Mouse (Mus musculus): ENCODE measurements at regions not wholly inside any gene's neighbourhood (a gene's known extent, or its start where the extent isn't known, plus 50 kb on each side); places are given as distances from the start of the nearest gene placed in this dataset.

DNA sequence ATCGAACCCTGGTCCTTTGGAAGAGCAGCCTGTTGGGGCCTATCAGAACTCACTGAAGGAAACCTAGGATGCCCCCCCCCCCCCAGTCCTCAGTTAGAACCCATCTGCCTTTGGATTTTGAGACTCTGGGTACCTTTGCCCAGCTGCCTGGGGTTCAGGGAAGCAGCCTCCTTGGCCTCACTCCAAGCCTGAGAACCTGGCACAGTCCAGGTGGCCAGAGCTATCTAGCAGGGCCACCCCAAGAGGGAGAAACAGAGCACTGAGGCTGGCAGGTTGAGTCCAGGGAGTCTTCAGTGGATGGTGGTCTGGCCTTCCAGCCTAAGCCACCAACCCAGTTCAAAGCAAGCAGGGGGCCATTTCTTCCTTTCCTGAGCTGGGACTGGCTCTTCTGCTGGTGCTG lies 100.2 kb downstream of the Cstad start:
- Histone ChIP-seq H3K27me3 (no peaks in the 10 kb centered on the region), H3K4me3 (replicated peaks) (no peak overlapping the region), H3K9ac (no peak overlapping the region), H3K4me2 (replicated peaks) (no peak overlapping the region), H3K27ac (replicated peaks) (no peak overlapping the region), H3K4me1 (peaks cover 51% of the 10 kb centered on the region), H3K9me3 (replicated peaks) (no peaks in the 10 kb centered on the region), H3K36me3 (no peaks in the 10 kb centered on the region)
- ATAC-seq (ENCODE audit: insufficient number of reproducible peaks, low FRiP score, low TSS enrichment, low read depth): no peak
- 79% methylated on average over 1 of the region's 1 CpGs for WGBS

DNA sequence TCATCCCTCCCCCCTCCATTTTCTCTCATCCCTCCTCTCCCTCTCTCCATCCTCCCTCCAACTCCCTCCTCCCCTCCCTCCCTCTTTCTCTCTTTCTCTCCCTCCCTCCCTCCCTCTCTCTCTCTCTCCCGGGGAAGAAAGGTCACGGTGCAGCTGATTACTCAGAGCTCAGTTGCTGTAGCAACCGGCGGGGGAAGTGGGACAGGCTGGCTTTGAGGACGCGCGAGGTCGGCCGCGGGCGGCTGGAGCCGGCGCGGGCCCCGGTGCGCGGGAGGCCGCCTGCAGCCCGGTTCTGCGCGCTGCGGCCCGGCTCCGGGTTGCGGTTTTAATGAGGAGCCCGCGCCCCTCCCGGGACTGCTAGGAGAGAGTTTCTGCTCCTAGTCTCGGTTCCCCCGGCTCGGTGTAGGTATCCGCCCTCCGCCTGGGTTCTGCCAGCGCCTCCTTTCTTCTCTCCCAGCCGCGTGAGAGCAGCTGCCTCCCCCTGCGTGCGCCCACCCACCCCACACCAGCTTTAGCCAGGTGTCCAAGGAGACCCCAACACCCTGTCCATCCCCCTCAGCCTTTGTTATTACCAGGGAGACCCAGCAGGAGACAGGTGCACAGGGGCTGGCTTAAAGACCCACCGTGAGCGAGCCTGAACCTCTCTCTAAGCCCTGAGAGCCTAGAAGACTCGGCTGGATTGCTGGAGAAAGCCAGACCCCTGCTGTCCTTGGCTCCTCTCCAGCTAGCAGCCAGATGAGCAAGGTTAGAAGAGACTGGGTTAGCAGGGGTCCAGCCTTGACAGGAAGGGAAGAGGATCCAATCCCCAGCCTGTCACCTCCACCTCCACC lies 98.6 kb downstream of the Cstad start:
- WGBS: under 1% methylated on average over 41 of the region's 41 CpGs
- Histone ChIP-seq H3K9ac (peak overlapping the region; percentile 39), H3K4me1 (peaks cover 48% of the 10 kb centered on the region)

DNA sequence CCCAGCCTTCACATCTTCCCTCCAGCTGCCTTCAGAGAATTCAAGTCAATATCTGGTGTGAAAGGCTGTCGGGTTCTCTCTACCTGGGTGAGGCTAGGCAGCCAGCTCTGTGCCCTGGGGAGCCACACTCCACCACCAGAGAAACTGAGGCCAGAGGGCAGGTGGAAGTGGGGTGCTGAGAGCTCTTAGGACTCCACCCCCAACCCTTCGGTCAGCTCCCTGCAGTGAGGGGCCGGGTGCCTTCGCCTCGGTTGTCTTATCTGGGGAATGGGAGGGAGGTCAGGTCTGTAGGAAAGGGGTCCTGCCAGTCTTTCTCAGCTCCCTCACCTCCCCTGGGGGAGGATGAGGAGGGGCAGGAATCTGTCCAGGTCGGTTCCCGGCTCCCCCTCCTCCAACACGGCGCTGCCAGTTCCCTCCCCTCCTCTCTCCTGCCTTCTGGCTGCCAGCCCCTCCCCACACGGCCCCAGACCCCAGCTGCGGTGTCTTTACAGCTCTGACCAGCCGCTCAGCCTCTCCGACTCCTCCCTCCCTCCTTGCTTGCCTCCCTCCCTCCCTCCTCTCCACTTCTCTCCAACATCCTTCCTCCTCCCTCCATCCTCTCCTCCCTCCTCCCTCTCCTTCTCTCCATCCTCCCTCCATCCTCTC lies 97.8 kb downstream of the Cstad start:
- peak; percentile 80 for ATAC-seq (ENCODE audit: insufficient number of reproducible peaks, low FRiP score, low TSS enrichment, low read depth)
- Histone ChIP-seq H3K27ac (replicated peaks) (peak overlapping the region; percentile 97), H3K27me3 (no peaks in the 10 kb centered on the region), H3K9me3 (replicated peaks) (no peaks in the 10 kb centered on the region), H3K4me2 (replicated peaks) (peak overlapping the region; percentile 68), H3K4me3 (replicated peaks) (peak overlapping the region; percentile 44), H3K4me1 (peaks cover 51% of the 10 kb centered on the region), H3K36me3 (no peaks in the 10 kb centered on the region), H3K9ac (peak overlapping the region; percentile 15; the same call in 1 of the 2 replicates)
- WGBS: 6% methylated on average over 13 of the region's 13 CpGs

More for the DNA sequence above, 98.6 kb downstream of the Cstad start:
- Histone ChIP-seq H3K9me3 (replicated peaks) (no peaks in the 10 kb centered on the region), H3K4me2 (replicated peaks) (peak overlapping the region; percentile 68), H3K27ac (replicated peaks) (peak overlapping the region; percentile 97), H3K4me3 (replicated peaks) (peak overlapping the region; percentile 44), H3K27me3 (no peaks in the 10 kb centered on the region), H3K36me3 (no peaks in the 10 kb centered on the region)
- peak; percentile 72 for ATAC-seq (ENCODE audit: insufficient number of reproducible peaks, low FRiP score, low TSS enrichment, low read depth)

DNA sequence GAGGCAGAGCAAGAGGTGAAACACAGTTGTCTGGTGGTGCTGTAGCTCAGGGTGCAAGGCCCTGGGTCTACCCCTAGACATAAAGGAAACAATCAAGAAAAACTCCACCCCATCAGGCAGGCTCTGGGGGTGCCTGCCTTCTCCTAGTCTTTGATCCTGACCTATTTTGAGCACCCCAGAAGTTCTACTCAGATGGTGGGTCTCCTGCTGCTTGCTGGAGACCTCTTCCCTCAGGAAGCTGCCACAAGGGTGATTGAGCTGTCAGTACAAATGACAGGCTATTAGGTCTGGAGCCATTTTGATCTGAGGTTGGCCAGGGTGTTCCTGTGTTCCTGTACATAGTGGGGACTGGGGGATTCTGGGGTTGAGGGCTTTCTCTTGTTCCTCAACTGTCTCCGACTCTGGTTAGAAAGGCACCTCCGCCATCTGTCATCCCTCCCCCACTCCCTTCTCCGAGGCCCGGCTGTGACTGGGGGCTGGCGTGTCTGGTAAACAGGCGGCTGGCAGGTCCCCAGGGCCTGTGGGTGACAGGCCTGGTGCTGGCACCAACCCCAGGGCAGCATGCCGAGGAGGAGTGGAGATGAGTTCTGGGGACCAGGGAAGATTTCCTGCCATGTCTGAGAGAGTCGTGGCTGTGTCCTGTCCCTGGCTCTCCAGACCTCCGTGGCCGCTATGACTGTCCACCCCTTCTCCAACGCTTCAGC lies 97.2 kb downstream of the Cstad start:
- Histone ChIP-seq H3K4me3 (replicated peaks) (no peak overlapping the region), H3K27ac (replicated peaks) (peak overlapping the region; percentile 97), H3K4me2 (replicated peaks) (peak overlapping the region; percentile 68), H3K9me3 (replicated peaks) (no peaks in the 10 kb centered on the region), H3K9ac (no peak overlapping the region), H3K4me1 (peaks cover 58% of the 10 kb centered on the region), H3K27me3 (no peaks in the 10 kb centered on the region), H3K36me3 (no peaks in the 10 kb centered on the region)
- peak; percentile 11; the same call in 1 of the 2 replicates for ATAC-seq (ENCODE audit: insufficient number of reproducible peaks, low FRiP score, low TSS enrichment, low read depth)
- 13% methylated on average over 11 of the region's 11 CpGs for WGBS

DNA sequence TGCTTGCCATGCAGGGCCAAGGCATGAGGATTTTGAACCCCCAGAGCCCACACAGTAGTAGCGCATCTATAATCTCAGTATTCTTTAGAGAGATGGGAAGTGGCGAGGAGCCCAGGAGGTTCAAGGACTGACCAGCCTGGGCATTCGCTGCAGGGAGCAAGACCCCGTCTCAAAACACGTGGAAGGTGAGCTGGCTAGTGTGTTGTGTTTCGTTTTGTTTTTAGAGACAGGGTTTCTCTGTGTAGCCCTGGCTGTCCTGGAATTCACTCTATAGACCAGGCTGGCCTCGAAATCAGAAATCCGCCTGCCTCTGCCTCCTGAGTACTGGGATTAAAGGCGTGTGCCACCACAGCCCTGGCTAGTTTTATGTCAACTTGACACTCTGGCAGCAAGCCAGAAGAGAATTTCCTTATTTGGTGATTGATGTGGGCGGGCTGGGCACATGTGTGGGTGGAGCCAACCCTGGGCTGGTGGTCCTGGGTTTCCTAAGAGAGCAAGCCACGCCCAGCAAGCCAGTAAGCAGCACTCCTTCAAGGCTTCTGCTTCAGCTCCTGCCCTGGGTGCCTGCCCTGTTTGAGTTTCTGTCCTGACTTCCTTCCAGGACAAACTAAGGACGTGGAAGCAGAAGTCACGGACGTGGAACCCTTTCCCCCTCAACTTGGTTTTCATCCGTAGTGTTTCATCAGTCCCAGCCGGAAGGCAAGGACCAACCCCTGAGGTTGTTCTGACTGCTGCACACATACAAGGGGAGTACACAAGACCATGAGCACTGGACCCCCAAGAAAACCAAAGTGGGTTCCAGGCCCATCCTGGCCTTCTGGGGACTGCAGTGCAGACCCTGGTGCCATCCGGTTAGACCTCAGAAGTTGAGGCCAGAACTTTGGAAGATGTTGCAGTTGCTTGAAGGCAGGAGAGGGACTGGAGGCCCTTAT lies 96.4 kb downstream of the Cstad start:
- no peak for ATAC-seq (ENCODE audit: insufficient number of reproducible peaks, low FRiP score, low TSS enrichment, low read depth)
- Histone ChIP-seq H3K9ac (no peak overlapping the region), H3K9me3 (replicated peaks) (no peaks in the 10 kb centered on the region), H3K4me1 (peaks cover 66% of the 10 kb centered on the region), H3K4me3 (replicated peaks) (no peak overlapping the region), H3K27ac (replicated peaks) (peak overlapping the region; percentile 97), H3K36me3 (no peaks in the 10 kb centered on the region), H3K27me3 (no peaks in the 10 kb centered on the region), H3K4me2 (replicated peaks) (no peak overlapping the region)
- 84% methylated on average over 17 of the region's 17 CpGs for WGBS

DNA sequence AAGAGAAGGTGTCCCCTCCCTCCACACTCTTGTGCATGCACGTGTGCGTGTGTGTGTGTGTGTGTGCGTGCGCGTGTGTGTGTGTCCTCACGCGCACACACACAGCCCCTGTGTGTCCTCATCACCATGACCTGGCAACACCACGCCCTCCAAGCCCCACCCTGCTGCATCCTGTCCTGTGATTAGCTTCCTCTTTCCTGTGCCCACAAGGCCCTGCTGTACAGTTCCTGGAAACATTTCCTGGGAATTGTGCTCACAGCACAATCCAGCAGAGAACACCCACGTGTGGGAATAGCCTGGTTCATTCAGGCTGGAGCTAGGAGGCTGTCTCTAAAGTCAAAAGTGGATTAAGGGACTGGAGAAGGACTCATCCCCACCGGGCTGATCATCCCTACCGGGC lies 95.5 kb downstream of the Cstad start:
- WGBS: 71% methylated on average over 11 of the region's 11 CpGs
- Histone ChIP-seq H3K27me3 (no peaks in the 10 kb centered on the region), H3K4me2 (replicated peaks) (no peak overlapping the region), H3K27ac (replicated peaks) (peak overlapping the region; percentile 97), H3K9me3 (replicated peaks) (no peaks in the 10 kb centered on the region), H3K4me3 (replicated peaks) (no peak overlapping the region), H3K4me1 (peaks cover 70% of the 10 kb centered on the region), H3K36me3 (no peaks in the 10 kb centered on the region), H3K9ac (no peak overlapping the region)
- ATAC-seq (ENCODE audit: insufficient number of reproducible peaks, low FRiP score, low TSS enrichment, low read depth): no peak

DNA sequence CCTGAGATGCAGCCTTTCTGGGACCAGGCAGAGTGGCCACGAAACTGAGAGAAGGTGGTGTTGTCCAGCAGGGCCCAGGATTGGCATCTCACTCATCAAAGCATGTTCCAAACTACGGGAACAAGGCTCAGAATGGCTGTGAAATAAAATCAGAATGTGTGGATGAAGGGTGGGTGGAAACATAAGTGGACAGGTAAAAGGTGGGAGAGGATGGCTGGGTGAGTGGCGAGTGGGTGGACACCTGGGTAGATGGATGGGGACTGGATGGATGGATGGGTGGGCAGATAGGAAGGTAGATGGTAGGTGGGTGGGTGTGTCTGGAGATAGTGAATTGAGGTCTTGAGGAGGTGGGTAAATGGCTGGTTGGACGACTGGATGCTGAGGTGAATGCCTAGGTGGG lies 93.6 kb downstream of the Cstad start:
- Histone ChIP-seq H3K4me1 (peaks cover 66% of the 10 kb centered on the region), H3K27ac (replicated peaks) (peak overlapping the region; percentile 85; the same call in 1 of the 2 replicates)

DNA sequence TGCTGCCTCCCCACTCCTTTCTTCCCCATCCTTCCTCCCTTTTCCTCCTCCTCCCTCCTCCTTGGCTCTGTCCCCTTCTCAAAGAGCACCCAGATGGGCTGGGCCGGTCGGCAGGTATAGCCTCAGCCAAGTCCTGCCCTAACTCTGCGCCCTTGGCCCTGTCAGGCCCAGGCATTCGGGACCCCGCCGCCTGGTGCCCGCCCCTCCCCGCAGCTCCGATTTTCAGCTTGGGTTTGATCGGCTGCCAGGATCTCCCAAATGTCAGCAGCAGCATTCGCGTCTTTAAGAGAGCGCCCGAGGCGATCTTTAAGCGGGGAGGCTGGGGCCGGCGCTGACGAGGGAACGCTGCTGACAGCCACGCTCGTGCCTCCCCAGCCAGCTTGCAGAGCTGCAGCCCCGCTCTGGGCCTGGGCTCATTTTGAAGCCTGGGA lies 92.3 kb downstream of the Cstad start:
- Histone ChIP-seq H3K27me3 (no peaks in the 10 kb centered on the region), H3K9me3 (replicated peaks) (no peaks in the 10 kb centered on the region), H3K4me3 (replicated peaks) (no peak overlapping the region; the same call in 1 of the 2 replicates), H3K36me3 (no peaks in the 10 kb centered on the region), H3K4me2 (replicated peaks) (peak overlapping the region; percentile 39), H3K27ac (replicated peaks) (peak overlapping the region; percentile 85), H3K9ac (peak overlapping the region; percentile 26; the same call in 1 of the 2 replicates), H3K4me1 (peaks cover 55% of the 10 kb centered on the region)
- 5% methylated on average over 23 of the region's 23 CpGs for WGBS
- peak; percentile 64; the same call in 1 of the 2 replicates for ATAC-seq (ENCODE audit: insufficient number of reproducible peaks, low FRiP score, low TSS enrichment, low read depth)

More for the DNA sequence above, 93.6 kb downstream of the Cstad start:
- H3K4me3 ChIP-seq (replicated peaks): no peak overlapping the region
- H3K4me2 ChIP-seq (replicated peaks): no peak overlapping the region
- no peak for ATAC-seq (ENCODE audit: insufficient number of reproducible peaks, low FRiP score, low TSS enrichment, low read depth)
- H3K9me3 ChIP-seq (replicated peaks): no peaks in the 10 kb centered on the region
- 85% methylated on average over 4 of the region's 4 CpGs for WGBS
- no peaks in the 10 kb centered on the region for H3K27me3 ChIP-seq
- no peak overlapping the region for H3K9ac ChIP-seq
- H3K36me3 ChIP-seq: no peaks in the 10 kb centered on the region

DNA sequence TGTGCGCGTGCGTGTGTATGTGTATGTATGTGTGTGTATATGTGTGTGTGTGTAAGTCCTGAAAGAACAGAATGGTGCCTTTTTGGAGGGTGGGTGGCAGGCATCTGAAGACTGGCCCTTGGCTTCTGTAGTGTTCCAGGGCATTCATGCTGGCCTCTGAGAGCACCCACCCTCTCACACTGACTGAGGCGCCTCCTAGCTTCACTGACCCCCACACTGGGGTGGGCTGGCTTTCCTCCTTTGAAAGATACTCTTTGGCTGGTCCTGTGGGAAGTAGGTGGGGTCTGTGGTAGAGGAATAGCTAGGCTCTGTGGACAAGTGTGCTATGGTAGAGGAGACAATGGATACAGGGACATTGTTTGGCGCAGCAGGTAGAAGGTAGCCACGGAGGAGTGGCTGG lies 91.5 kb downstream of the Cstad start:
- 0 out of 2 replicates have a peak overlapping the region, but pooled peaks have one; percentile 85 for H3K27ac ChIP-seq (replicated peaks)
- H3K36me3 ChIP-seq: no peaks in the 10 kb centered on the region
- no peak overlapping the region for H3K9ac ChIP-seq
- no peak overlapping the region for H3K4me3 ChIP-seq (replicated peaks)
- H3K4me1 ChIP-seq: peaks cover 49% of the 10 kb centered on the region
- no peak for ATAC-seq (ENCODE audit: insufficient number of reproducible peaks, low FRiP score, low TSS enrichment, low read depth)
- H3K9me3 ChIP-seq (replicated peaks): no peaks in the 10 kb centered on the region
- no peak overlapping the region for H3K4me2 ChIP-seq (replicated peaks)
- WGBS: 69% methylated on average over 6 of the region's 6 CpGs
- no peaks in the 10 kb centered on the region for H3K27me3 ChIP-seq

DNA sequence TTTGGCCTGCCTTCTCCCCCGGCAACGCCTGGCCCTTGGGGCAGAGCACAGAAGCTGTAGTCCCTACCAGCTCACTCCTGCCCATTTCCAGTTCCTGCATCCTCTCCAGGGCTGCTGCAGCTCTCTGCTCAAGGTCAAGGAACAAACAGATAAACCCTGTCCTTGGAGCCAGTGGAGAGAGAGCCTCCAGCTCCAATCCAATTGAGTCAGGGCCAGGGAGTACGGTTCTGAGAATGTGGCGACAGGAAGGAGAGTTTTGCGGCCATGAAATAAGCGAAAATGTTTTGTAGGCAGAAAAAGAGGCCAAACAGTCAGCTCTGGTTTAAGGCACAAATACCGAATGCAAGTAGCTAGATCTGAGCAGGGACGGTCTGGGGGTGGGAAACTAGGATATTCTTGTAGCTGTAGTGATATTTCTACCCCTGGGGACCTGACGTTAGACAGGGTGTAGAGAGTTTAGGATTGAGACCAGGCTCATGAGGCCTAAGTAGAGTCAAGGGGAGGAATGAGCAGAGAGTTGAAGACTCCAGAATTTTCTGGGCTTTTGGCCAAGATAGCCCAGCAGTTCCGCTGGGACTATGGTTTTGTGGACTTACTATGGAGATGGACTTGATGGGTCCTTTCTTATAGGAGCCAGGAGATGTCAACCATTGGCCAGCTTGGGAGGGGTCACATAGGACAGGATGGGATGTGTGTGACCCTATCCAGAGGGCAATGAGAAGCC lies 90.5 kb downstream of the Cstad start:
- no peak overlapping the region for H3K4me3 ChIP-seq (replicated peaks)
- H3K27me3 ChIP-seq: no peaks in the 10 kb centered on the region
- no peak overlapping the region for H3K4me2 ChIP-seq (replicated peaks)
- peak overlapping the region; percentile 84 for H3K27ac ChIP-seq (replicated peaks)
- peaks cover 45% of the 10 kb centered on the region for H3K4me1 ChIP-seq
- peaks cover 1% of the 10 kb centered on the region; the same call in 1 of the 2 replicates for H3K9me3 ChIP-seq (replicated peaks)
- H3K36me3 ChIP-seq: no peaks in the 10 kb centered on the region
- H3K9ac ChIP-seq: no peak overlapping the region
- ATAC-seq (ENCODE audit: insufficient number of reproducible peaks, low FRiP score, low TSS enrichment, low read depth): no peak
- 40% methylated on average over 10 of the region's 10 CpGs for WGBS
